Mouse (Mus musculus): Measurements from ENCODE around the gene Pde4d. TPM values are rescaled to one million over a fixed set of nuclear protein-coding genes. Genes with fewer than 3 reads are reported as not detected.

Gene Pde4d
- polyA plus RNA-seq, 1 experiment = 15.1 TPM

- TF ChIP-seq MYOD1 (IDR thresholded peaks at IDR 0.05; ENCODE audit: control insufficient read depth, insufficient read length, low read depth) = no peak
- TF ChIP-seq CEBPB (IDR thresholded peaks at IDR 0.05; ENCODE audit: low read depth) = no peak
- no peak for TF ChIP-seq MYOG (IDR thresholded peaks at IDR 0.05; ENCODE audit: control insufficient read depth, extremely low read depth, insufficient read length)
- TF ChIP-seq FOSL1 (IDR thresholded peaks at IDR 0.05; ENCODE audit: insufficient read depth, low read length, poor library complexity, severe bottlenecking) = no peak
- no peak for TF ChIP-seq MAX (IDR thresholded peaks at IDR 0.05)
- no peak for TF ChIP-seq CTCF (IDR thresholded peaks at IDR 0.05; ENCODE audit: control insufficient read depth, insufficient read depth, insufficient read length)
- no peak for TF ChIP-seq USF1 (IDR thresholded peaks at IDR 0.05; ENCODE audit: low read depth)
Measured at GRCm38 (mm10) chr13:108532875-108533274, 83.1 kb downstream of the Pde4d start.

GRCm38 (mm10) chr13:108536436-108536835 lies 86.7 kb downstream of the Pde4d start:
- Histone ChIP-seq H3K79me3 (ENCODE audit: low read depth) (no peaks in the 10 kb centered on the region), H3ac (ENCODE audit: control insufficient read depth, insufficient read length, low read depth) (no peak overlapping the region), H3K79me2 (ENCODE audit: control insufficient read depth, insufficient read depth) (no peaks in the 10 kb centered on the region), H3K27me3 (ENCODE audit: control insufficient read depth, insufficient read depth, insufficient read length) (no peaks in the 10 kb centered on the region), H3K4me3 (ENCODE audit: insufficient read depth, poor library complexity, severe bottlenecking) (no peak overlapping the region), H3K36me3 (ENCODE audit: control insufficient read depth, insufficient read depth) (no peaks in the 10 kb centered on the region)
- no peak for TF ChIP-seq MAX (IDR thresholded peaks at IDR 0.05)
- no peak for TF ChIP-seq MYOG (IDR thresholded peaks at IDR 0.05; ENCODE audit: control insufficient read depth, extremely low read depth, insufficient read length)
- TF ChIP-seq CEBPB (IDR thresholded peaks at IDR 0.05; ENCODE audit: low read depth) = no peak
- TF ChIP-seq CTCF (IDR thresholded peaks at IDR 0.05; ENCODE audit: control insufficient read depth, insufficient read depth, insufficient read length) = no peak

More at GRCm38 (mm10) chr13:108532875-108533274, 83.1 kb downstream of the Pde4d start:
- H3K79me2 ChIP-seq (ENCODE audit: control insufficient read depth, insufficient read depth) = no peaks in the 10 kb centered on the region
- H3K36me3 ChIP-seq (ENCODE audit: control insufficient read depth, insufficient read depth) = no peaks in the 10 kb centered on the region
- no peaks in the 10 kb centered on the region for H3K27me3 ChIP-seq (ENCODE audit: control insufficient read depth, insufficient read depth, insufficient read length)
- H3K4me3 ChIP-seq (ENCODE audit: insufficient read depth, poor library complexity, severe bottlenecking) = no peak overlapping the region
- no peaks in the 10 kb centered on the region for H3K79me3 ChIP-seq (ENCODE audit: low read depth)
- no peak overlapping the region for H3ac ChIP-seq (ENCODE audit: control insufficient read depth, insufficient read length, low read depth)

- no peaks in the 10 kb centered on the region for H3K79me2 ChIP-seq (ENCODE audit: control insufficient read depth, insufficient read depth)
- H3ac ChIP-seq (ENCODE audit: control insufficient read depth, insufficient read length, low read depth) = no peak overlapping the region
- no peak overlapping the region for H3K4me3 ChIP-seq (ENCODE audit: insufficient read depth, poor library complexity, severe bottlenecking)
- H3K27me3 ChIP-seq (ENCODE audit: control insufficient read depth, insufficient read depth, insufficient read length) = no peaks in the 10 kb centered on the region
- no peaks in the 10 kb centered on the region for H3K36me3 ChIP-seq (ENCODE audit: control insufficient read depth, insufficient read depth)
- TF ChIP-seq MYOD1 (IDR thresholded peaks at IDR 0.05; ENCODE audit: control insufficient read depth, insufficient read length, low read depth) = no peak
- TF ChIP-seq MAX (IDR thresholded peaks at IDR 0.05) = no peak
- no peak for TF ChIP-seq USF1 (IDR thresholded peaks at IDR 0.05; ENCODE audit: low read depth)
- no peak for TF ChIP-seq MYOG (IDR thresholded peaks at IDR 0.05; ENCODE audit: control insufficient read depth, extremely low read depth, insufficient read length)
- TF ChIP-seq FOSL1 (IDR thresholded peaks at IDR 0.05; ENCODE audit: insufficient read depth, low read length, poor library complexity, severe bottlenecking) = no peak
- TF ChIP-seq CEBPB (IDR thresholded peaks at IDR 0.05; ENCODE audit: low read depth) = no peak
- TF ChIP-seq CTCF (IDR thresholded peaks at IDR 0.05; ENCODE audit: control insufficient read depth, insufficient read depth, insufficient read length) = no peak
- H3K79me3 ChIP-seq (ENCODE audit: low read depth) = no peaks in the 10 kb centered on the region
Measured at GRCm38 (mm10) chr13:108536951-108537350, 87.2 kb downstream of the Pde4d start.

GRCm38 (mm10) chr13:108538760-108539369 lies 89.1 kb downstream of the Pde4d start:
- no peaks in the 10 kb centered on the region for H3K27me3 ChIP-seq (ENCODE audit: control insufficient read depth, insufficient read depth, insufficient read length)
- no peaks in the 10 kb centered on the region for H3K79me2 ChIP-seq (ENCODE audit: control insufficient read depth, insufficient read depth)
- TF ChIP-seq CEBPB (IDR thresholded peaks at IDR 0.05; ENCODE audit: low read depth) (no peak), FOSL1 (IDR thresholded peaks at IDR 0.05; ENCODE audit: insufficient read depth, low read length, poor library complexity, severe bottlenecking) (no peak), MYOG (IDR thresholded peaks at IDR 0.05; ENCODE audit: control insufficient read depth, extremely low read depth, insufficient read length) (no peak), USF1 (IDR thresholded peaks at IDR 0.05; ENCODE audit: low read depth) (no peak), CTCF (IDR thresholded peaks at IDR 0.05; ENCODE audit: control insufficient read depth, insufficient read depth, insufficient read length) (no peak), MYOD1 (IDR thresholded peaks at IDR 0.05; ENCODE audit: control insufficient read depth, insufficient read length, low read depth) (no peak), MAX (IDR thresholded peaks at IDR 0.05) (no peak)
- H3K79me3 ChIP-seq (ENCODE audit: low read depth) = no peaks in the 10 kb centered on the region
- no peaks in the 10 kb centered on the region for H3K36me3 ChIP-seq (ENCODE audit: control insufficient read depth, insufficient read depth)
- no peak overlapping the region for H3ac ChIP-seq (ENCODE audit: control insufficient read depth, insufficient read length, low read depth)
- no peak overlapping the region for H3K4me3 ChIP-seq (ENCODE audit: insufficient read depth, poor library complexity, severe bottlenecking)

GRCm38 (mm10) chr13:108541488-108541887 lies 91.7 kb downstream of the Pde4d start:
- Histone ChIP-seq H3K4me3 (ENCODE audit: insufficient read depth, poor library complexity, severe bottlenecking) (no peak overlapping the region), H3K27me3 (ENCODE audit: control insufficient read depth, insufficient read depth, insufficient read length) (no peaks in the 10 kb centered on the region), H3ac (ENCODE audit: control insufficient read depth, insufficient read length, low read depth) (no peak overlapping the region), H3K79me2 (ENCODE audit: control insufficient read depth, insufficient read depth) (no peaks in the 10 kb centered on the region), H3K36me3 (ENCODE audit: control insufficient read depth, insufficient read depth) (no peaks in the 10 kb centered on the region), H3K79me3 (ENCODE audit: low read depth) (no peaks in the 10 kb centered on the region)
- TF ChIP-seq CTCF (IDR thresholded peaks at IDR 0.05; ENCODE audit: control insufficient read depth, insufficient read depth, insufficient read length) = no peak
- TF ChIP-seq MAX (IDR thresholded peaks at IDR 0.05) = no peak
- TF ChIP-seq MYOG (IDR thresholded peaks at IDR 0.05; ENCODE audit: control insufficient read depth, extremely low read depth, insufficient read length) = no peak
- TF ChIP-seq CEBPB (IDR thresholded peaks at IDR 0.05; ENCODE audit: low read depth) = no peak
- no peak for TF ChIP-seq USF1 (IDR thresholded peaks at IDR 0.05; ENCODE audit: low read depth)

GRCm38 (mm10) chr13:108542342-108542761 lies 92.6 kb downstream of the Pde4d start:
- Histone ChIP-seq H3K79me2 (ENCODE audit: control insufficient read depth, insufficient read depth) (no peaks in the 10 kb centered on the region), H3ac (ENCODE audit: control insufficient read depth, insufficient read length, low read depth) (no peak overlapping the region), H3K27me3 (ENCODE audit: control insufficient read depth, insufficient read depth, insufficient read length) (no peaks in the 10 kb centered on the region), H3K36me3 (ENCODE audit: control insufficient read depth, insufficient read depth) (no peaks in the 10 kb centered on the region), H3K4me3 (ENCODE audit: insufficient read depth, poor library complexity, severe bottlenecking) (no peak overlapping the region), H3K79me3 (ENCODE audit: low read depth) (no peaks in the 10 kb centered on the region)
- TF ChIP-seq USF1 (IDR thresholded peaks at IDR 0.05; ENCODE audit: low read depth) (no peak), CTCF (IDR thresholded peaks at IDR 0.05; ENCODE audit: control insufficient read depth, insufficient read depth, insufficient read length) (no peak), MYOG (IDR thresholded peaks at IDR 0.05; ENCODE audit: control insufficient read depth, extremely low read depth, insufficient read length) (no peak), MYOD1 (IDR thresholded peaks at IDR 0.05; ENCODE audit: control insufficient read depth, insufficient read length, low read depth) (no peak), FOSL1 (IDR thresholded peaks at IDR 0.05; ENCODE audit: insufficient read depth, low read length, poor library complexity, severe bottlenecking) (no peak), CEBPB (IDR thresholded peaks at IDR 0.05; ENCODE audit: low read depth) (no peak)
